Mouse (Mus musculus): Measurements from ENCODE around the gene Car9.
"Not testable (repeated sequence)": the region's sequence is repeated elsewhere in the genome, so short reads cannot be mapped to it uniquely, and the experiment has no call there.

Car9 gene

DNA sequence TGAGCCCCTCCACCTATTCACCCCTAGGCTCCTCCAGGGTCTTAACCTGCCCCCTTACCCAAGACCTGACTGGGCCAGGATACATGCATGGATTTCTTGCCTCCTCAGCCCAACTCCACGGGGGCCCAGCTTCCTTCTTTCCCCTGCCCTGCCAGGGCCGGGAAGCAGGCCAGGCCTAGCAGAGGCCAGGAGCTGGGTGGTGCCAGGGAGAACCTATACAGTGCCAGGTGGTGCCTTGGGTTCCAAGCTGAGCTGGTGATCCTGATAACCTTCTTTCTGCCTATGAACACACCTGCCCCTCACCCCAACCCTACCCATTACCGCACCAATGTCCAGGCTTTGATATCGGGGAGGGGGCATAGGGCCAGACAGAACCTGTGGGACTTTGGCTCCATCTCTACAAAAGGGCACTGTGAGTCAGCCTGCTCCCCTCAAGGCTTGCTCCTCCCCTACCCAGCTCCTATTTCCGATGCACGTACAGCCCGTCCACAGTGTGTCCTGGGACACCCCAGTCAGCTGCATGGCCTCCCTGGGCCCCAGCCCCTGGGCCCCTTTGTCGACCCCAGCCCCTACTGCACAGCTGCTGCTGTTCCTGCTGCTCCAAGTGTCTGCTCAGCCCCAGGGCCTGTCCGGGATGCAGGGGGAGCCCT, at the start of gene Car9:
Gene Car9, plus strand, starts transcription at position 431 of the 650 bp plus-strand sequence.
- peak; percentile 93 for DNase-seq

DNA sequence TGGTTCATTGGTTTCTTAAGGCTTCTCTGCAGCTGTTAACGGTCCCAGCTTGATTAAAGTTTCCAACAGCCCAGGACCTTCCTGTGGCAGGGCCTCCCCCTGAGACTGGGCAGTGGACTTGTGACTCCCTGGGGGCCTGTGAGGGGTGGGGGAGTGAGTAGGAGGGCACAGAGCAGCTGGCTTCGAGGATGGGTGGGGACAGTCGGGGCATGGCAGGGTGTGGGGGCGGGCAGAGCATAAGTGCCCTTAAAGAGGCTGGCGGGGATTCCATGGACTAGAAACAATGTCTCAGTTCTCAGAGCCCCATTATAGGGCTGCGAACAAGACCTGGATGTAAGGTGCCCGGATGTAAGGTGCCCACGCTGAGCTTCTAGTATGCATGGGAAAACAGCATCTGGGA, 49.6 kb upstream of the Car9 start:
- DNase-seq: no peak

DNA sequence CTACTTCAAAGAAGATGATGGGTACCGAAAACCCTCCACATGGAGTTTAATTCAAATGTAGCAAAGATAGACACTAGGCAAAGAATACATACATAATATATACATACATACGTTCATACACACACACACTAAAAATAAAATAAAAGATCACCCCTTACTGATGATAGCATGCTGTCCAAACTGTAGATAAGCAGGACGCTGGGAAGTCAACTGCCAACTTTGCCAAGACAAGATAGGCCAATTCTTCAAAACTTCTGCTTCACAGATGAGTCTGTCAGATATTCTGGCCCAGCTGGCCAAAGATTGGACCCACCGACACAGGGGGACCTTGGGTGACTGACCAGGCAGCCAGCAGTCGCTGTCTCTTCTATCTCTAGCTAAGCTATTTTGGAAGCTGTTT, 43.7 kb upstream of the Car9 start:
- DNase-seq: no peak

GRCm38 (mm10) chr4:43465935-43466334, 40.8 kb upstream of the Car9 start:
- no peak for DNase-seq

DNA sequence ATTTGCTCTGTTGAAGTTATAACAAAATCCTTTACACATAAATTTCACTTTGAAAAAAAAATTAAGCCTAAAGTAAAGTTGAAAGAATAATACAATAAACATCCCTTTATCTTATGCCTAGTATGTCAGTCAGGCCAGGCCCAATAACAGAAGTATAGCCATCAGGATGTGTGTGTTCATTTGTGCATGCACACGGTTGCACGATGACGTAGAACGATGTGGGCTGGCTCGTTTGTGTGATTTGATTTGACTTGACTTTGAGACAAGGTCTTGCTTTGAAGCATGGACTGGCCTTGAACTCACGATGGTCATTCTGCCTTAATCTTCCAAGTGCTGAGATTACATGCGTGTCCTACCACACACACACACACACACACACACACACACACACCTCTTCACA, 39.9 kb upstream of the Car9 start:
- DNase-seq: no peak

DNA sequence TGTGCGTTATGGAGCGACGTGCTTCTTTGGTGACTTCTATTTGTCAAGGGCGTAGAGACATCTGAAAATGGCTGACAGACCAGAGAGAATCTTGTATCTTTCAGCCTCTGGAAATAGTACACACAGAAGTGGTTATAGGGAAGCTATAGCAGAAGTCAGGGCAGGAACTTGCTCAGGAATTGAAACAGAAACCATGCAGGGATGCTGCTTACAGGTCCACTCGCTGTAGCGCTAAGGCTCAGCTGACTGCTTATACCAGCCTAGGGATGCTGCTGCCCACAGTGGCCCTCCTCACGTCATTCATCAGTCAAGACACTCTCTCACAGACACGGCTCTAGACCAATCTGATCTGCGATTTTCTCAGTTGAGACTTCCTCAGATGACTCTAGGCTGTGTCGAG, 36.5 kb upstream of the Car9 start:
- no peak for DNase-seq

GRCm38 (mm10) chr4:43473636-43474035, 33.1 kb upstream of the Car9 start:
- no peak for DNase-seq

- no peak for DNase-seq
These were observed 30.2 kb upstream of the Car9 start for GRCm38 (mm10) chr4:43476604-43477003.

DNA sequence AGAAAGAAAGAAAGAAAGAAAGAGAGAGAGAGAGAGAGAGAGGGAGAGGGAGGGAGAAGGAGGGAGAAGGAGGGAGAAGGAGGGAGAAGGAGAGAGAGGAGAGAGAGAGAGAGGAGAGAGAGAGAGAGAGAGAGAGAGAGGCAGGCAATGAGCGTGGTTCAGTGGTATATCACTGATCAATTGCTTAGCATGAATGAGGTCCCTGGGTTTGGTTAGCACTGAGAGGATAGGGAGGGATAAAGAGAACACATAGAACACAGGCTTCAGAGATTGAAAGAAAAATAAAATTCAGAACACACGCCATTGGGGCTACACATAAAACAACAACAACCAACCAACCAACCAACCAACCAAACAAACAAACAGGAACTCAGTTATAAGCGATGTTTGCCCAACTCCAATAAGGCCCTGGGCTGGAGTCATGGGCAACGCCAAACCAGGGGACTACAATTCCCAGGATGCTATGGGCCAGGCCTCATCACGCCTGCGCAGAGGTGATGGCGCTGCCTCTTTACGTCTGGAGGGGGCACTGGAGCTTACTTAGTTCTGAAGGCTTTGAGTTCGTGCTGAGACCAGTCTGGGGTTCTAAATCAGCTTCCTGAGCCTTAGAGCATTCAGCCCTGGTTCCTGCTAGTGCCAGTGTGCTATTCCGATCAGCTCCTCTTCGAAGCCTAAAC, 28.8 kb upstream of the Car9 start:
- DNase-seq: peak; percentile 91

DNA sequence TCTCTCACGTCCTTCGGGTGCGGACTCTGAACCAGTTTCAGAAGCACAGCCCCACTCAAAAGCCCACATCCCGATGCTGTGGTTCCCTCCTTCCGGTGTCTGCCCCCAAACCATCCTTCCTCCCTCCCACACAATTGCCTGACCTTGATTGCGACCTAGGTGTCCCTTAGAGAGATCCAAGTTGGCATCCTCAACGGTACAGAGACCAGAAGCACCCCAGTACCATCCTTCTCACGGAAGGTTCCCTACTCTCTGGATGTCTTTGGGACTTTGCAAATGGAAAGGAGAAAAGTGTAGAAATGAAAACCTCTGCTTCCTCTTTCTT, 28.3 kb upstream of the Car9 start:
- no peak for DNase-seq

DNA sequence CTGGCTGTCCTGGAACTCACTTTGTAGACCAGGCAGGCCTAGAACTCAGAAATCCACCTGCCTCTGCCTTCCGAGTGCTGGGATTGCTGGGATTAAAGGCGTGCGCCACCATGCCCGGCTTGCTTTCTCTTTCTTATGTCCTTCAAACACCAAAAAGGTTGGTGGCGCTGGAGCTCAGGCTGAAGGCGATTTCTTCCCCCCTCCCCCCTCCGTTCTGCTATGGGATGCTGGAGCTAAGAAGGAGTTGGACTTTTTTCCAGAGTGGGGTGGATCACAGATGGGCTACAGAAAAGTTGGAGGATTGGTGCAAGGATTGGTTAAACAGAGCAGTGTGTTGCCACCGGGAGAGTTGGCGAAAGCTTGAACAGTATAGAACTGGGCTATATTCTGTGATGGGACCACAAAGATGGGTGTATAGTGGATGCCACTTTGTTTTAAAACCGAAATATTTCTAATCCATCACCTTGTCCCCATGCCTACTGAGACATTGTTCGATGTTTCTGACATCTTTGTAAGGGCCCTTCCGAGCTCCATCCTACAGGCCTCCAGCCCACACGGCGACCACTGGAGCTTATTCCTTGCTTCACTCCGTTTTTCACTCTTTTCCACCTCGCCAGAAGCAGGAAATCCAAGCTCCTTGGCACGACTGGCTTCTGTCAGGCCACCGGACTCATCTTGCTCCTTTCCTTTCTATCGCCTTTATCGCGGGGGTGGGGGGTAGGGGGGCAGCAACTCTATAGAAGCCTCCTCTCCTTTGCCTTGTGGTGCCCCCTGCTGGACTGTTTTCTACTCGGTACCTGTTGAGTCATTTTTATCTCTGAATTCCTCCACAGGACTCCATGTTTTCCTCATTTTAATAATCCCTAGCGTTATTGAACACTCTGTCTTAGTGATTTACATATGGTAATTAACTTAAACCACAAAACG, 27.6 kb upstream of the Car9 start:
- peak; percentile 21 for DNase-seq

GRCm38 (mm10) chr4:43480985-43481384, 25.8 kb upstream of the Car9 start:
- no peak for DNase-seq

GRCm38 (mm10) chr4:43481894-43482456, 24.8 kb upstream of the Car9 start:
- DNase-seq: no peak

DNA sequence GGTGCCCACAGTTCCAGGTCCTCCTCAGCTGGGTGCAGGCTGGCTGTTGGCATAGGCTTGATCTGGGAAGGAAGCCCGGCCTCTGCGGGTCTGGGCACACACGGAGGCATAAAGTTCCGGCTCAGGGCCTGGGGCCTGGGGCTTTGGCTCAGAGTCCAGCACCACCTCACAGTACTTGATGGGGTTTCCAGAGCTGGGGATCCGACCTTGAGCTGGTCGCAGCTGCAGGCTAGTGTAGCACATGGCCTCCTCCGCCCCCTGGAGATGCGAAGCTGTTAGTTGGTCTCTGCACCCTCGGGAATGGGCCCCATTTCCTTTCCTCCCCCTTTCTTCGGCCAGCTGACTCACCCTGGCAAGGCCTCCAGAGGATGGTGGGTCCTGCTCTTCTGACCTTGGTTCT, 24.2 kb upstream of the Car9 start:
- DNase-seq: peak; percentile 62

- no peak for DNase-seq
These were observed 23.2 kb upstream of the Car9 start, which contains the start of gene Sit1 for GRCm38 (mm10) chr4:43483535-43484091. Sit1 (minus strand) TSS chr4:43483734.

GRCm38 (mm10) chr4:43485666-43486065, 21.1 kb upstream of the Car9 start:
- not testable (repeated sequence) for DNase-seq

DNA sequence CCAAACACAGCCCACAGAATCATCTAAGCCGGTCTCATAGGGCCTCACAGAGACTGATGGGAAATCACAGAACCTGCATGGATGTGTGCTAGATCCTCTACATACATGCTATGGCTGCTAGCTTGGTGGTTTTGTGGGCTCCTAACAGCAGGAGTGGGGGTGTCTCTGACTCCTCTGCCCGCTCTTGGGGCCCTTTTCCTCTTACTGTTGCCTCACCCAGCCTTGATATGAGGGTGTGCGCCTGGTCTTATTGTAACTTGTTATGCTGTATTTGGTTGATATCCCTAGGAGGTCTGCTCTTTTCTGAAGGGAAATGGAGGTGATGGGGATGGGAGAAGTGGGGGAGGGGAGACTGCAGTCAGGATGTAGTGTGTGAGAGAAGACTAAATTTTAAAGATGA, 17.2 kb upstream of the Car9 start:
- DNase-seq: no peak

- peak; percentile 48 for DNase-seq
These were observed 16.0 kb upstream of the Car9 start for GRCm38 (mm10) chr4:43490801-43491200.

DNA sequence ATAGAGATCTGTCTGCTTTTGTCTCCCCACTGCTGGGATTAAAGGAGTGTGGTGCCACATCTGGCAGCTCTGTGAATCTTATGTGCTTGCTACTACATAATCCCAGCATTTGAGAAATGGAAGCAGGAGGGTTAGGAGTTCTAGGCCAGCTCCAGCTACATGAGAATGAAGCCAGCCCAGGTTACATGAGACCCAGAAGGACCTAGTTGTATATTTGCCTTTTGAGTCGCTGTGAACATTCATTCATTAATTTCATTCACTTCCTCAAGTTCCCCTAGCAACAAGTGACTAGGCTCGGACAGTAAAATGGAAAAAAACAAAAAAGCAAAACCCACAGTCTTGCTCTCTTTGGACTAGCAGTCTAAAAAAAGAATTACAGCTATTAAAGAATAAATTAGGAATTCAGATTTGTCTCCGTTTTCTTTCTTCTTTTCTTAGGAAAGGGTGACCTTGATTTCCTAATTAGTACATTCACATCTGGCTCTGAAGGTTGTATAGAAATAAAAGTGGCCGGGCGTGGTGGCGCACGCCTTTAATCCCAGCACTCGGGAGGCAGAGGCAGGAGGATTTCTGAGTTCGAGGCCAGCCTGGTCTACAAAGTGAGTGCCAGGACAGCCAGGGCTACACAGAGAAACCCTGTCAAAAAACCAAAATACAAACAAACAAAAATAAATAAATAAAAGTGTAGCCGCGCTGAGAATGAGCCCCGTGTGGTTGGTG, 14.5 kb upstream of the Car9 start:
- DNase-seq: peak; percentile 59

- DNase-seq: peak; percentile 98
These were observed 14.0 kb upstream of the Car9 start, which contains the start of gene Ccdc107 for GRCm38 (mm10) chr4:43492821-43493185. Ccdc107 (plus strand) TSS chr4:43492900.

- DNase-seq: peak; percentile 96
These were observed 13.4 kb upstream of the Car9 start for GRCm38 (mm10) chr4:43493186-43493845.

GRCm38 (mm10) chr4:43493846-43494240, 12.9 kb upstream of the Car9 start:
- peak; percentile 43 for DNase-seq

All from cerebellum, adult 9-11 months (tissue).